Mouse (Mus musculus): Measurements from ENCODE around the gene Ppfia4.

GRCm38 (mm10) chr1:134280174-134280573, 52.6 kb downstream of the Ppfia4 start:
- TF ChIP-seq HCFC1 (IDR thresholded peaks at IDR 0.05; ENCODE audit: borderline replicate concordance, insufficient read depth, low read length) (no peak), ZC3H11A (IDR thresholded peaks at IDR 0.05; ENCODE audit: borderline replicate concordance, low read depth, low read length) (no peak)

Data from ES-E14 (cell line).